Mouse (Mus musculus): ENCODE data around the gene Nr2c2. TPM values are rescaled to one million over a fixed set of nuclear protein-coding genes. Genes with fewer than 3 reads are reported as not detected.
A peak's percentile ranks its signal among the peaks of the same experiment; 100 is the strongest.

Nr2c2 gene
- polyA plus RNA-seq, 1 experiment from 2014 or later, result 22.5 TPM

DNA sequence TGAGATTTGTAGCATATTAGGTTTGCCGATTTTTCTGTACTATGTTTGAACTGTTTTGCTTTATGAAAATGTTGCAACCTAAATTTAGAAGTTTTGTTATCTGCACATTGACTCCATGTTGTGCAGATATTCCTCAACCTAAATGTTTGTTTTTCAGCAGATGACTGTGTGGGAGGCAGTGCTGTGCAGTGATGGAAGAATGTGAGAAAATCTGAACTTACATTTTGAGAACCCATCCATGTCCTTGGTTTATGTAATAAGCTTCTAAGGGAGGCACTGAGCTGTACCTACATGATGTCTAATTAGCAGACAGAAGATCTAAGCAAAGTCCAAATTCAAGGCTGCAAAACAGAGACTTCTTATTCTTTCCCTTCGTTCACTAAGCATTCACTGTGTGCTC lies 42.4 kb downstream of the Nr2c2 start:
- 91% methylated on average over 2 of the region's 2 CpGs for WGBS
- Histone ChIP-seq H3K27ac (replicated peaks) (no peak overlapping the region), H3K4me3 (no peak overlapping the region), H3K27me3 (replicated peaks; ENCODE audit: low read depth, poor library complexity, severe bottlenecking) (no peaks in the 10 kb centered on the region), H3K36me3 (replicated peaks) (peaks cover 12% of the 10 kb centered on the region), H3K9me3 (no peaks in the 10 kb centered on the region), H3K4me1 (peaks cover 8% of the 10 kb centered on the region; the same call in 1 of the 2 replicates)
- no peak for DNase-seq (ENCODE audit: low spot score)

DNA sequence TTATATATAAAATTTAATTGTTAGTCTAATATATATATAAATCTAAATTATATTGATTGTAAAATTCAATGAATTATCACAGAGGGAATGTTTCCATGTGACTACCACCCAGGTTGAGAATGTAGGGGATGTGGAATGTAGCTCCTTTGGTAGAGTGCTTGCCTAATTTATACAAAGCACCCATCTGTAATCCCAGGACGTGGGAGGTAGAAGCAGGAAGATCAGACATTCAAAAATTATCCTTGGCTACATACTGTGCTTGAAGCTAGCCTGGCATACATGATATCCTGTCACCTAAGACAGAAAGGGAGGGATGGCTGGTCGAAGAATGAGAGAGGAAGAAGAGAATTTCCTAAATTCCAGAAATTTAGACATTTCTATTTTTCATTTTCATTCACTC lies 45.2 kb downstream of the Nr2c2 start:
- Histone ChIP-seq H3K9me3 (no peaks in the 10 kb centered on the region), H3K4me1 (peaks cover 5% of the 10 kb centered on the region; the same call in 1 of the 2 replicates), H3K27me3 (replicated peaks; ENCODE audit: low read depth, poor library complexity, severe bottlenecking) (no peaks in the 10 kb centered on the region), H3K4me3 (no peak overlapping the region), H3K27ac (replicated peaks) (no peak overlapping the region), H3K36me3 (replicated peaks) (peaks cover 30% of the 10 kb centered on the region)
- DNase-seq (ENCODE audit: low spot score), result no peak
- 80% methylated on average over 2 of the region's 2 CpGs for WGBS

DNA sequence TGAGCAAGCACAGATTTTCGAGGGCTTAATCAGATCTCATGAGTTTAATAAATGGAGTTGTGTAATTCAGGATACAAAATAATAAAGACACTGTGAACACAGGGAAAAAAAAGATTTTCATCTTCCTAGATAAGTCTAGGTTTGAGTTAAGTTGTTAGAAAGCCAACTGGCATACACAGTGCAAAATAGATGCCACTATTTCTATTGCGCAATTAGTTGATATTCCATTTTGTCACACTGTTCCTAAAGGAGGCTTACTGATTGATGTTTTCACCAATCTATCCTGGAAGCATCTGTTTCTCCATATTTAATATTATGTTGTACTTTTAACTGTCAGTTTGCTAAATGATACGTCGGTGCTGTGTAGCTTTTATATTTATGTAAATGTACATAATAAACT lies 54.7 kb downstream of the Nr2c2 start:
- Histone ChIP-seq H3K4me3 (no peak overlapping the region), H3K4me1 (no peaks in the 10 kb centered on the region), H3K27ac (replicated peaks) (no peak overlapping the region), H3K9me3 (no peaks in the 10 kb centered on the region), H3K27me3 (replicated peaks; ENCODE audit: low read depth, poor library complexity, severe bottlenecking) (no peaks in the 10 kb centered on the region), H3K36me3 (replicated peaks) (peaks cover 69% of the 10 kb centered on the region)
- DNase-seq (ENCODE audit: low spot score), result no peak
- WGBS, result 95% methylated on average over 4 of the region's 4 CpGs

DNA sequence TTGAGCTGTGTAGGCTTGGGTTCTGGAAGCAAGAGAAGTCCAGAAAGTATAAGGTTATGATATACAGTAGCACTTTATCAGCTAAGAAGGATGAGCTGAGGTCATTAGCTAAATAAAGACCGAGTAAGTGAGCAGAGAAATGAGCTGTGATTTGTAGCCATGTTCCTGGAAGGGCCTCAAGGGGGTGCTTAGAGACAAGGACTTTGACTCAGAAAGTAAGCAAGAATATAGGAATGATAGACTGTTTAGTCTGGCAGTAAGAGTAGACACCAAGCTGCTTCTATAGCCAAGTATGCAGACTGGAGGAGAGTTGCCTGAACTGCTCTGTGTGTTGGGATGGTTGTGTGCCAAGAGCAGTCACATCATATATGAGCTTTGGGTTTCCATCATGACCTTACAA lies 62.6 kb downstream of the Nr2c2 start:
- H3K4me3 ChIP-seq, result no peak overlapping the region
- no peaks in the 10 kb centered on the region for H3K27me3 ChIP-seq (replicated peaks; ENCODE audit: low read depth, poor library complexity, severe bottlenecking)
- 88% methylated on average over 1 of the region's 1 CpGs for WGBS
- no peak overlapping the region for H3K27ac ChIP-seq (replicated peaks)
- no peaks in the 10 kb centered on the region for H3K9me3 ChIP-seq
- H3K4me1 ChIP-seq, result no peaks in the 10 kb centered on the region
- peaks cover 97% of the 10 kb centered on the region for H3K36me3 ChIP-seq (replicated peaks)
- DNase-seq (ENCODE audit: low spot score), result no peak

DNA sequence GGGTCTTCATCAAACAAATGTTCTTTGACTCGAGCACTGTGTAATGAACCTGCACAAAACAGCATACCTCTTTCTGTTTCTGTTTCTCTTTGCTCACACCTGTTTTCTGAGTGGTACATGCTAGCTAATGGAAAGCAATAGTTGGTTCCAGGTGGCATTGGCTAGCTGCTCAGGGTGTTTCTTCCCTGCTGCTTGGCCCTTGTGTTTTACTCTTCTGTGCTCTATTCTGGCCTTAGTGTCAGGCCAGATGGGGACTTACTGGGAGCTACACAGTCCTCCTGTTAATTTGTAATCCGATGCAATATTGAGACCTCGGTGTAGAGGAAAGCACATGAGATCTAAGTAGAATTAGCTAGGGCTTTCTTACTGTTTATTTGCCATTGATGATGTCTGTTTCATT lies 67.6 kb downstream of the Nr2c2 start:
- no peak overlapping the region for H3K27ac ChIP-seq (replicated peaks)
- no peak overlapping the region for H3K4me3 ChIP-seq
- H3K9me3 ChIP-seq, result no peaks in the 10 kb centered on the region
- no peak for DNase-seq (ENCODE audit: low spot score)
- peaks cover 100% of the 10 kb centered on the region for H3K36me3 ChIP-seq (replicated peaks)
- H3K4me1 ChIP-seq, result no peaks in the 10 kb centered on the region
- H3K27me3 ChIP-seq (replicated peaks; ENCODE audit: low read depth, poor library complexity, severe bottlenecking), result no peaks in the 10 kb centered on the region
- 94% methylated on average over 3 of the region's 3 CpGs for WGBS

DNA sequence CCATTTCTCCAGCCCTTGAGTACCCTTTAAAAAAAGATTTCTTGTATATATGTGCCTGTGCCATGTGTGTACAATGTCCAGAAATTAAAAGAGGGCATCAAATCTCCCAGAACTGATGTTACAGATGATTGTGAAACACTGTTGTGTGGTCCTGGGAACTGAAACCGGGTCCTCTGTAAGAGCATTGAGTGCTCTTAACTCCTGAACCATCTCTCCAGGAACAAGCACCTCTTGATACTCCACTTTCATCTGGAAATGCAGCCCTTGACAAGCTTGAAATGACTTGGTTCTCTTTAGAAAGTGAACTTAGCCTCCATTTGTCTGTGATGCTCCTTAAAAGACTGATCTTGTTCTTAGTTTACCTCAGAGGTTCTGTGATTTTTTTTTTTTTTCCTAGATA lies 71.5 kb downstream of the Nr2c2 start:
- Histone ChIP-seq H3K27me3 (replicated peaks; ENCODE audit: low read depth, poor library complexity, severe bottlenecking) (no peaks in the 10 kb centered on the region), H3K4me1 (no peaks in the 10 kb centered on the region), H3K9me3 (no peaks in the 10 kb centered on the region), H3K36me3 (replicated peaks) (peaks cover 98% of the 10 kb centered on the region), H3K4me3 (no peak overlapping the region), H3K27ac (replicated peaks) (no peak overlapping the region)
- 95% methylated on average over 1 of the region's 1 CpGs for WGBS
- no peak for DNase-seq (ENCODE audit: low spot score)

GRCm38 (mm10) chr6:92176450-92176849 lies 85.3 kb downstream of the Nr2c2 start:
- peaks cover 5% of the 10 kb centered on the region; the same call in 1 of the 2 replicates for H3K9me3 ChIP-seq
- no peak for DNase-seq (ENCODE audit: low spot score)
- H3K27ac ChIP-seq (replicated peaks), result no peak overlapping the region
- no peak overlapping the region for H3K4me3 ChIP-seq
- H3K27me3 ChIP-seq (replicated peaks; ENCODE audit: low read depth, poor library complexity, severe bottlenecking), result no peaks in the 10 kb centered on the region
- H3K4me1 ChIP-seq, result no peaks in the 10 kb centered on the region
- 95% methylated on average over 1 of the region's 1 CpGs for WGBS
- H3K36me3 ChIP-seq (replicated peaks), result peaks cover 94% of the 10 kb centered on the region

DNA sequence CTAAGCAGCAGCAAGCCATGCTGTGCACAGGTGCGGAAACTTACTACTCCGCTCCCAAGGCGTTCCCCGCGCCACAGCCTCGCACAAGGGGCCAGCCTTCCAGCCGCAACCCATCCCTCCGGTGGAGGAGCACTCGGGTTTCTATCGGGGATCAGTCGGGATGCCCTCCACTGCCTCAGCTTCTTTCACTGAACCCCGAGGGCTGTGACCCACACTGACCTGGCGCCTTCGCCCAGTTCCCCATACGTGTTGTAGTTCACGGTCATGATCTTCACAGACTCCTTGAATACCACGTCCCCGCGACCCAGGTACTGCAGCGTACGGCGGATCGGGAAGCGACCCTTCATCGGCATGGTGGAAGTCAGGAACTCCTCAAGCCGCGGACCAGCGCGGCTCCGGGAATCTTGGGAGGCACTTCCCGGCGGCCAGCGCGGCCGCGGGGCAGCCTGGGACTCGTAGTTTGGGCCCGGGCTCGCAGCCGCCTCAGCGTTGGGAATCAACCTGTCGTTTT lies 92.5 kb downstream of the Nr2c2 start, which contains the start of gene Mrps25:
TSS of gene Mrps25 (minus strand) at position 413 of the 511 bp plus-strand sequence.
- H3K27ac ChIP-seq (replicated peaks), result peak within 1 kb of the TSS; percentile 86
- H3K36me3 ChIP-seq (replicated peaks), result peaks cover 65% of the 10 kb centered on the region
- peaks cover 5% of the 10 kb centered on the region; the same call in 1 of the 2 replicates for H3K9me3 ChIP-seq
- H3K4me3 ChIP-seq, result peak within 1 kb of the TSS; percentile 91
- WGBS, result under 1% methylated on average over 42 of the region's 42 CpGs
- H3K27me3 ChIP-seq (replicated peaks; ENCODE audit: low read depth, poor library complexity, severe bottlenecking), result no peaks in the 10 kb centered on the region
- H3K4me1 ChIP-seq, result peaks cover 16% of the 10 kb centered on the region
- peak; percentile 85 for DNase-seq (ENCODE audit: low spot score)

GRCm38 (mm10) chr6:92184178-92184577 lies 93.0 kb downstream of the Nr2c2 start:
- H3K4me3 ChIP-seq, result peak overlapping the region; percentile 91
- WGBS, result 7% methylated on average over 10 of the region's 10 CpGs
- H3K36me3 ChIP-seq (replicated peaks), result peaks cover 65% of the 10 kb centered on the region
- DNase-seq (ENCODE audit: low spot score), result no peak
- H3K27ac ChIP-seq (replicated peaks), result peak overlapping the region; percentile 86
- H3K4me1 ChIP-seq, result peaks cover 16% of the 10 kb centered on the region
- no peaks in the 10 kb centered on the region; the same call in 1 of the 2 replicates for H3K9me3 ChIP-seq
- H3K27me3 ChIP-seq (replicated peaks; ENCODE audit: low read depth, poor library complexity, severe bottlenecking), result no peaks in the 10 kb centered on the region

- Histone ChIP-seq H3K27ac (replicated peaks) (no peak overlapping the region), H3K4me1 (no peaks in the 10 kb centered on the region), H3K4me3 (no peak overlapping the region), H3K27me3 (replicated peaks; ENCODE audit: low read depth, poor library complexity, severe bottlenecking) (no peaks in the 10 kb centered on the region), H3K9me3 (no peaks in the 10 kb centered on the region), H3K36me3 (replicated peaks) (peaks cover 90% of the 10 kb centered on the region)
- 97% methylated on average over 8 of the region's 8 CpGs for WGBS
- no peak for DNase-seq (ENCODE audit: low spot score)
Observed at GRCm38 (mm10) chr6:92199414-92199813, 108.2 kb downstream of the Nr2c2 start.

- H3K27me3 ChIP-seq (replicated peaks; ENCODE audit: low read depth, poor library complexity, severe bottlenecking), result no peaks in the 10 kb centered on the region
- no peaks in the 10 kb centered on the region for H3K9me3 ChIP-seq
- H3K4me3 ChIP-seq, result peak overlapping the region; percentile 98
- under 1% methylated on average over 48 of the region's 48 CpGs for WGBS
- peak overlapping the region; percentile 90 for H3K27ac ChIP-seq (replicated peaks)
- H3K4me1 ChIP-seq, result peaks cover 14% of the 10 kb centered on the region
- no peak for DNase-seq (ENCODE audit: low spot score)
- peaks cover 22% of the 10 kb centered on the region for H3K36me3 ChIP-seq (replicated peaks)
Observed at GRCm38 (mm10) chr6:92214055-92214772, 123.0 kb downstream of the Nr2c2 start.

- H3K4me1 ChIP-seq, result peaks cover 14% of the 10 kb centered on the region
- no peaks in the 10 kb centered on the region for H3K9me3 ChIP-seq
- H3K27me3 ChIP-seq (replicated peaks; ENCODE audit: low read depth, poor library complexity, severe bottlenecking), result no peaks in the 10 kb centered on the region
- peak within 1 kb of the TSS; percentile 90 for H3K27ac ChIP-seq (replicated peaks)
- DNase-seq (ENCODE audit: low spot score), result peak; percentile 96
- peaks cover 16% of the 10 kb centered on the region for H3K36me3 ChIP-seq (replicated peaks)
- WGBS, result 11% methylated on average over 35 of the region's 35 CpGs
- H3K4me3 ChIP-seq, result peak within 1 kb of the TSS; percentile 98
Observed at GRCm38 (mm10) chr6:92214773-92215449, 123.7 kb downstream of the Nr2c2 start, which contains the start of gene Rbsn. TSS of gene Rbsn (minus strand) at chr6:92214925.
